ENCODE assay signal across 15 mouse cellular contexts in genomic region chr14:20077181-20077580, GRCm38 (mm10).
"Had no signal": no experiment of that assay in that cellular context is flagged by ENCODE, and none has a peak within 500 bp of the region (broad histone marks: within the 10 kb centered on the region; RNA-seq: fewer than 3 reads in every experiment).

No protein-coding gene starts in this region.

- DNase-seq: retina, postnatal 1 day; right cerebral cortex, adult 18-20 months; right cerebral cortex, postnatal 14 days; right cerebral cortex, postnatal 25 days; right cerebral cortex, postnatal 4 days; spleen, adult 18-20 months; thymus, adult 18-20 months; thymus, adult 2 months; thymus, postnatal 14 days; thymus, postnatal 25 days; thymus, postnatal 36 days; thymus, postnatal 4 days had no signal

- H3K36me3 ChIP-seq: neural tube, embryonic 15.5 days; stomach, embryonic 15.5 days had no signal

- H3K4me3 ChIP-seq: neural tube, embryonic 15.5 days; stomach, embryonic 15.5 days had no signal

- H3K27me3 ChIP-seq: neural tube, embryonic 15.5 days; stomach, embryonic 15.5 days had no signal

- H3K9me3 ChIP-seq: neural tube, embryonic 15.5 days; stomach, embryonic 15.5 days had no signal

- H3K9ac ChIP-seq: neural tube, embryonic 15.5 days; stomach, embryonic 15.5 days had no signal

- H3K27ac ChIP-seq: neural tube, embryonic 15.5 days; stomach, embryonic 15.5 days; stomach, postnatal 0 days had no signal

- H3K4me2 ChIP-seq: neural tube, embryonic 15.5 days; stomach, embryonic 15.5 days had no signal
